Mouse (Mus musculus): ENCODE measurements at regions not wholly inside any gene's neighbourhood (a gene's known extent, or its start where the extent isn't known, plus 50 kb on each side); places are given as distances from the start of the nearest gene placed in this dataset.
"Not testable (repeated sequence)": the region's sequence is repeated elsewhere in the genome, so short reads cannot be mapped to it uniquely, and the experiment has no call there.

DNA sequence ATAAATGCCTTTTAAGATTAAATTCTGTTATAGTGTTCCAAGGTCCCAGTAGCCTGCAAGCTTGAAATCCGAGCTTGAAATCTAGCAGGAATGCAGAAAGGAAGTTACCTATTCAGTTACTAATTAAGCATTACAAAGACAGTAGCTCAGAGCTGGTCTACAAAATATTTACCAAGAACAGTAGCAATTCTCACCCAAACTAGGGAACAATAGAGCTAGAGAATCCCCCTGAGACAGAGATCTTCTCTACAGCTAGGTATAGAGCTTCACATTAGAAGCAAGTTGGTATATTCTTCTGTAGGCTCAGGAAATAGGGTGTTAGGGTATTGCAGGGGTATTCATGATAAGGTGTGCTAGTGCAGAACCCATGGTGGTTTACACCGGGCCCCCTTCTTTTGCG, 114.3 kb downstream of the Ibtk start:
- TF ChIP-seq POLR2A (IDR thresholded peaks at IDR 0.05; ENCODE audit: borderline replicate concordance, extremely low read depth, insufficient read depth, insufficient read length, poor library complexity, severe bottlenecking); CTCF (IDR thresholded peaks at IDR 0.05; ENCODE audit: borderline replicate concordance, extremely low read depth, insufficient read depth, insufficient read length): not testable (repeated sequence)

Data from brain, embryonic 14.5 days (tissue).